Mouse (Mus musculus) megakaryocyte, adult 5-6 weeks (primary cell): Measurements from ENCODE around the gene Zup1. TPM values are rescaled to one million over a fixed set of nuclear protein-coding genes. Genes with fewer than 3 reads are reported as not detected.
A peak's percentile ranks its signal among the peaks of the same experiment; 100 is the strongest.
"Not testable (repeated sequence)": the region's sequence is repeated elsewhere in the genome, so short reads cannot be mapped to it uniquely, and the experiment has no call there.

Experiments
- ATAC-seq: 2 replicates; pipeline ENCODE4 v1.8.0; 2016; ENCODE audit warnings: mild to moderate bottlenecking, inconsistent platforms; ENCODE audit not compliant: poor library complexity, severe bottlenecking
- total RNA-seq, 2 experiments: library from RNA; stranded (forward) in 1 of 2; stranded (reverse) in 1 of 2; fragments of 153-499, 151-499 nt in 1 of 2; fragments of 221-1000, 200-1000 nt in 1 of 2; gene quantifications; 2 replicates each; pipeline versions ENCODE4 v1.2.3 to v1.2.4; 2015 to 2017

Gene Zup1
- 51.8 and 52.0 TPM in 2 replicates for total RNA-seq (2015)
- 54.8 and 77.0 TPM in 2 replicates for total RNA-seq (2017)

DNA sequence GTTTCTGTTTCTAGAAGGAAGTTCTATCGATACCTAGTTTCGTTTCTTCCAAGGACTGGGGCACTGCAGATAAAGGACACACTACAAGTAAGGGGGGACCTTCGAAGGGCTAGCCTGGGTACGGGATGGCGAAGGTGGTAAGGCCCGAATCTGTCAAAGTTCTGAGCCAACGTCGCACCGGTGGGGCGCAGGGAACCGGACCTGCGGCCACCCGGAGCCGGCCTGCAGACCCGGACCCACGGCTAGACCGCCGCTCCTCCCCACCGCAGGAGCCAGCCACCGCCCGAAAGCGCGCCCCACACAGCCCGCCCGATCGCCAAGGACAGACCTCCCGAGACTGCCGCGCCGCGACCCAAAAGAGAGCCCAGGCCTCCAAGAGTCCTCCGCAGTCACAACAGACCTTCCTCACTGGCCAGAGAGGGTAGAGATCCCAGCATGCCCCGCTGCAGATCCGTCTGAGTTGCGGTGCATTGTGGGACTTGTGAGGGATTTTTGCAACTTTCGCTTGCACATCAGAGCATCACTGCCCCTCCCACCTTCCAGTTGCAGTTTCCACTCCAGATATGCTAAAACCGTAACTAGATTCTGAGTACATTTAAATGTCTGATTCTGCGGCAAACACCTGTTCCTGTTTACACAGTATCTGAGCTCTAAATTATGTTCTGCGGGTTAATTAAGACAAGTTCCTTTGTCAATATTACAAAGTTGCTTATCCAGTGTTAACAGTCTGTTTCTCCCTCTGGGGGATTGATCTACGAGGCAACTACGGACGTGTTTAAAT lies at the start of gene Zup1:
Zup1 (minus strand) TSS at position 467 of the 781 bp plus-strand sequence.
- ATAC-seq: peak; percentile 99

DNA sequence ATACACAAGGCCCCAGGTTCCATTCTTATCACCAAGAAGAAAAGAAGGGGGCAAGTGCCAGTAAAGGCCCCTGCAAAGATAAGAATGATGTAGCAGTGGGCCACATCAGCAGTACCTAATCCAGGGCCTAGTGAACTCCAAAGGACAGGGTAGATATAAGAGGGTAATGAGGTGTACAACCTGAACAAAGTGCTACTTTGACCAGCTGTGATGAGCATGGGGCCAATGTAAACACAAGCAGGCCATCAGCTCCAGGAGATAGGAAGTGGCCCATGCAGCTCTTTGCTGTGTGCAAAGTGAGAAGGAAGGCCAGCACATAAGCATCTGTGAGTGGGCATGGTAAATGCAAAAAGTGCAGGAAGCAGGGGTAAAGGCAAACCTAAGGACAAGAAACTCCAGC lies 47.3 kb upstream of the Zup1 start:
- ATAC-seq: no peak

DNA sequence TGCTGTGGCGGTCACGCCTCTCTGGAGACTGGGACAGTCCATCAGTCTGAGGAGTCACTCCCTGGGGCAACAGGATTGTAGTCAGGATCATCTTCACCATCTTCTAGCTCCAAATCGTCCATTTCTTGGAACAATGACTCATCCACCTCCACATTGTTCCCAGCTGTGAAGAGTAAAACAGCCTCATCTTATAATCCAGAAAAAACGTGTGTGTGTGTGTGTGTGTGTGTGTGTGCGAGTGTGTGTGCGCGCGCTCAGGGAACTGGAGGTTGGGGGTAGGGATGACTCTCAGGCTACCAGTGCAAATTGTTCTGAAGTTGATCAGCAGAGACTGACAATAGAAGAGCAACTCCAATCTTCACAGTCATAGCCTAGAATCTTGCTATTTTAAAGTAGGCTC lies 45.6 kb upstream of the Zup1 start:
- ATAC-seq: not testable (repeated sequence)

DNA sequence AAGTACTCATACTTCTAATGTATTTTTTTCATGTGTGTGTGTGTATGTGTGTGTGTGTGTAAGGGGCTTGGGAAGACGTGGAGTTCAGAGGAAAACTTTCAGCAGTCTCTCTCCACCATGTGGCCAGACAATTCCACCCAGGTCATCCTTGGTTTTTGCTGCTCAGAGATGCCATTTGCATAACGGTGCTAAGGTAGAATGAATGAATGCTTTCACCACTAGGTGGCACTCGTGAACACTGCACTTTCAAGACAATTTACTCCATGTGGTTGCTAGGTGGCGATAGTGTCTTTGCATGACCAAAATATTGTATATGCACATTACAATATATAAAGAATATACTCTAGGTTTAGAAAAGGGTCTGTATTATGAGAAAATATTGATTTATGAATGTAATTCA lies 35.7 kb upstream of the Zup1 start:
- ATAC-seq: peak; percentile 100

DNA sequence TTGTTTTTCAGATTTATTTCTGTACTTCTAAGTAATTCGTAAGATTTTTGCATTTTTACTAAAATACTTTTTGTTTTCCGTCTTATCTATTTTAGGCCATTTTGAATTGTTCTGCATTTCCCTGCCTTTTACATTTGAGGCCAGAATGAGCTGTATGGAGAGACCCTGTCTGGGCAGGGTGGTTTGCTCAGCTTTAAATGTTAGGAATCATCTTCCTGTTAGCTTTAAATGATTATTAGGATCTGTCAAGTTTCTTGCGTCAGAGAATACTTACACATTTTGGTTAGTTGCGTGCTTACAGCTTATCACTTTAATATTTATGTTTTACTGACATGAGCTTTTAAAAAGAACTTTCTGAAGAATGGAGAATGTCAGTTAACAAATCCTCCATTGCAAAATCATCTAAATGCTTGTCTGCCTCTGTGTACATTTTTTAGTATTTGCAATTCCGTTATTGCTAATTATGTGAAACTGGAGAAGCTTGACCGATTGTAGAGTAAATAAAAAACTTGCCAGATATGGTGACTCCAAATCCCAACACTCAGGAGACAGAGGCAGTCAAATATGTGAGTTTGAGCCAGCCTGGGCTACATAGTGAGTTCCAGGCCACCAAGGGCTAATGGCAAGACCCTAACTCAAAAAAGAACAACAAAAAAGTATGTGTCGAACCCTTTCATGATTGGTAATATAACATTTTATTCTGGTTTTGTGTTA lies 23.9 kb upstream of the Zup1 start:
- no peak for ATAC-seq

DNA sequence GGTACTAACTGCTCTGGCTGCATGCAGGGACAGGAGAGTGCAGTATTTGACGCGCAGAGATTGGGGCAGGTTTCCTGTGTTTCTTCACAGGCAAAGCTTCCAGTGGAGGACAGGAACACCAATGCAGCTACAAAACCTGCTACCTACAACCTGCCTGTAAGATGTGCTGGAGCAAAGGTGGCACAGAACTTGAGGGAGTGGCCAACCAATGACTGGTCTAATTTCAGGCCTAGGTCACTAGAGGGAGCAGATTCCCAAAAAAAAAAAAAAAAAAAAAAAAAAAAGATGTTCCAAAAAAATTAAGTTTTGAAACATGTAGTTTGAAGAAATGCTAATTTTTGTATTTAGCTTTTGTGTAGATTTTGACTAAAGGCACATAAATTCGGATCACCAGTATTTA lies 1.4 kb upstream of the Zup1 start:
- no peak for ATAC-seq

DNA sequence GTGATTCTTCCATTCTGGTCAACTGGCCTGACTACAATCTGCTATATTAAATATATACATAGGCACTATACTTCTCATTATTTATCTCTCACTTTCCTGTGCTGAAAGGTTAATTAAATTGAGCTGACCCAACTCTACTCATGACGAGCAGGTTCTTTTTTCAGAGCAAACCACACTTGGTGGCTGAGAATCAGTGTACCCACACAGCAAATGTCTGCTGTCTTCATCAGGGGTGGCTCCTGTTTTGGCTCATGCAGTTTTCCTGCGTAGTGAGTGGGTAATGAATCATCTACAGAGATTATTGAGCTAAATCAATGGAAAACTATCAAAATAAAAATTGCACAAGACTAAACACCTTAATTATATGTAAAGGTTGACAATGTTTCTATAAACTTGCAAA lies 4.7 kb downstream of the Zup1 start:
- no peak for ATAC-seq

DNA sequence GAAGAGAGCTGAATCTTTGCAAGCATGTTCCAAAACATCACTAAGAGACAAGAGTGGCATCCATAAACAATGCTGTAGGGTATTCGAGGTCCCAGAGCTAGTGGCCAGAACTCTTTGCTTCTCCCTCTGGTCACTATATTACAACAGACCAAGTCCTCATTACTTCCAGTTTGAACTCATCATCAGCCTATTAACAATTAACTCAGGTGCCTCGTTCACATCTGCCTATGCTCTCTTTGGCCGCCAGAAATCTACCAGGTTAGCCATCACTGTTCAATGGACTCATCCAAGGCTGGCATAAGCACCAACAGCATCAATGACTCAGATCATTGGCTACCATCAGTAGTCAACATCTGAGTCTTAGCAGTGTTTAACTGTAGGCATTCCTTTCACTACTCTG lies 5.7 kb downstream of the Zup1 start:
- no peak for ATAC-seq

DNA sequence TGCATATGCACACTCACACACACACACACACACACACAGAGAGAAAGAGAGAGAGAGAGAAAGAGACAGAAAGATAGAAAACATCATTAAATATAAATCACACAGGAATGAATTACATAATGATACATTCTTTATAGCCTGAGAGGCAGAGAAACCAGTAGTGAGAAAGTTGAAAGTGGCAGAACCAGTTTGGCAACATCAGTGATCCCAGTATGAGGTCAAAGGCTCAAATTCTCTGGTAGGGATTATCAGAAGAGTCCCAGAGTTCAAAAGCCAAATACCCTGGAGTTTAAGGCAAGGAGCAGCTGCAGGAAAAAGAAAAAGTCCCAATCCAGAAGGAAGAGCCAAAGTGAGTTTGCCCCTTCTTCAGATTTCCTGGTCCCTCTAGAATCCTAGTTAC lies 10.4 kb downstream of the Zup1 start:
- no peak for ATAC-seq

DNA sequence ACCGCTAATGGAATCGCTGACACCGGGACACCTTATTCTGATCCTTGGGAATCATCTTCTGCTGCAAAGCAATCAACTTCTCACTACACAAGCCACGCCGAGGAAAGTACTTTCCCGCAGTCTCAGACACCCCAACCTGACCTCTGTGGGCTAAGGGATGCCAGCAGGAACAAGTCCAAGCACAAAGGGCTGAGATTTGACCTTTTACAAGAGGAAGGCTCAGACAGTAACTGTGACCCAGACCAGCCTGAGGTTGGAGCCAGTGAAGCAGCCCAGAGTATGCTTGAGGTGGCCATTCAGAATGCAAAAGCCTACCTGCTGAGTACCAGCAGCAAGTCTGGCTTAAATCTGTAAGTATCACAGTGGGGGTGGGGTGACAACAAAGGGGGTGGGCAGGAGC lies 45.6 kb downstream of the Zup1 start:
- ATAC-seq: no peak

DNA sequence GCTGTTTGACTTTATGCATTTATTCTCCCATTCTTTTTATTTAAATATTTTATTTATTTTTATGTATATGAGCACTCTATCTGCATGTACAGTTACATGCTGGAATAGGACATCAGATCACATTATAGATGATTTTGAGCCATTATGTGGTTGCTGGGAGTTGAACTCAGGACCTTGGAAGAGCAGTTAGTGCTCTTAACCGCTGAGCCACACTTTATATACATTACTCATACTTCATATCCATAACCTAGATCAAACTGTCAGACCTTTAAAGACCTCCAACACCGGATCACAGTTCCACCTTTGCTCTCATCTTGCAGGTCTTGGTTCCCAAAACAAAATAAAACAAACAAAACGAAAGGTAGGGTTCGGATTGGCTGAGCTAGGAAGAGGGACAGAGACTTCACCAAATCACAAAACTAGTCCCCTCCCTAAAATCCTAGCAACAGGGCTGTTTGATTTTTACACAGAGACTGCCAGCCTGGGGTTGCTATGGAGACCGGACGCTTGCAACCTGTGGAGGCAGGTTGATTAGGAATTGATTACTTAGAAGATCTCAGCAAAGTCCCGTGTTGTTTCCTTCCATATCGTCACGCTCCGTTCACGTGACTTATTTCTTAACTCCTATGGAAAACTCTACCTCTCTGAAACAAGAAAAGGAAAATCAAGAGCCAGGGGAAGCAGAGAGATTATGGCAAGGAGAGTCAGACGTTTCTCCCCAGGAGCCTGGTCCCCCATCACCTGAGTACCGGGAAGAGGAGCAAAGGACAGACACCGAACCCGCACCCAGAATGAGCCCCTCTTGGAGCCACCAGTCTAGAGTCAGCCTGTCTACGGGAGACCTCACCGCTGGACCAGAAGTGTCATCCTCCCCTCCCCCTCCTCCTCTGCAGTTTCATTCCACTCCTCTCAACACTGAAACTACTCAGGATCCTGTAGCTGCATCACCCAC lies 46.3 kb downstream of the Zup1 start, which contains the start of gene Rsph4a:
Rsph4a (plus strand) TSS at position 582 of the 952 bp plus-strand sequence.
- ATAC-seq: no peak

DNA sequence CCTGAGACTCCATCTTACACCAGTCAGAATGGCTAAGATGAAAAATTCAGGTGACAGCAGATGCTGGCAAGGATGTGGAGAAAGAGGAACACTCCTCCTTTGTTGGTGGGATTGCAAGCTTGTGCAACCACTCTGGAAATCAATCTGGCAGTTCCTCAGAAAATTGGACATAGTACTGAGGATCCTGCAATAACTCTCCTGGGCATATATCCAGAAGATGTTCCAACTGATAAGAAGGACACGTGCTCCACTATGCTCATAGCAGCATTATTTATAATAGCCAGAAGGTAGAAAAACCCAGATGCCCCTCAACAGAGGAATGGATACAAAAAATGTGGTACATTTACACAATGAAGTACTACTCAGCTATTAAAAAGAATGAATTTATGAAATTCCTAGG lies 49.5 kb downstream of the Zup1 start:
- ATAC-seq: not testable (repeated sequence)

DNA sequence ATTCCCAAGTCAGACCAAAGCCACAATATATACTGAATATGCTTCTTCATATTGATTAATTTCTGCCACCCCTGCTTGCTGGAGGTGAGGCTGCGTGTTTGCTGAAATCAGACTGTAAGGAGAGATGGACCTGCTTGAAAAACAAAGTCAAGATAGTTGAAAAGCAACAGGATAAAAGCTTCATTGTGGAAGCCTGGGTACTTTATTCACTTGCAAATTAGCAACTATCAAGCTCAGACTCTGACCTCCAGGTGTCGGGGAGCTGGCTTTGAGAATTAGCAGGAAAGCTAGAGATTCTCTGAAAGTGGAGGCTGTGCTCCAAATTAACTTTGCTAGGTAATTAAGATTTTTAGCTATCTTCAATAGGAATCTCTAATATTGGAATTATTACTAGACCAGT lies 68.7 kb downstream of the Zup1 start:
- ATAC-seq: not testable (repeated sequence)

DNA sequence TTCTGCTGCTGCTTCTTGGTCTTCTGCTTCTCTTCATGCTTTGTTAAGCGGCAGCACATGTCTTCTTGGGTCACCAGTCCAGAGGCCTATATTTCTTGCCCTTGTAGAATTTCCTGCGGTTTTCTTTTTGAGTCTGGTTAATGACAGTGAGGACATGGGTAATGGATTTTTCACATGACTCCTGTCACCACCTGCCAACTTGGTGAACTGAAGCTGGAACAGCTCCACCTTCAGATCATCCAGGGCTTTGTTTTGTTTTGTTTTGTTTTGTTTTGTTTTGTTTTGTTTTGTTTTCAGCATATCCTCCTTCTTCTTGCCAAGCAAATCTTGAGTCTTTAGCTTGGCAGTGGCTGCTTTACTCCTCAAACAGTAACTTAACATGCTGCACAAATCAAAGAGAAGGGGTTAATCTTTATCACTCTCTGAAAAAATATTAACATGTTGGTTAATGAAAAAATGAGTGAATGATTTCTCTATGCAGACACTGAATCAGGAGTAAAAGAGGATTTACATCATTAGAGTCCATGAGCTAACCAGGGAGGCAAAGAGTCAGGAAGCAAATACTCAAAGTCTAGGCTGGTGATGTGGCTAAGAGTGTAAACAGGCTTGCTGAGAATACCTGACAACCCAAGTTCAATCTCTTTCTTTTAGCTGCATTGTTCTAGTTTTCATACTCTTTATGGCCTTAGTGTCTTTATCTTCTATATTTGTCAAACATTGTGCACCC lies 78.2 kb downstream of the Zup1 start:
- ATAC-seq: no peak

DNA sequence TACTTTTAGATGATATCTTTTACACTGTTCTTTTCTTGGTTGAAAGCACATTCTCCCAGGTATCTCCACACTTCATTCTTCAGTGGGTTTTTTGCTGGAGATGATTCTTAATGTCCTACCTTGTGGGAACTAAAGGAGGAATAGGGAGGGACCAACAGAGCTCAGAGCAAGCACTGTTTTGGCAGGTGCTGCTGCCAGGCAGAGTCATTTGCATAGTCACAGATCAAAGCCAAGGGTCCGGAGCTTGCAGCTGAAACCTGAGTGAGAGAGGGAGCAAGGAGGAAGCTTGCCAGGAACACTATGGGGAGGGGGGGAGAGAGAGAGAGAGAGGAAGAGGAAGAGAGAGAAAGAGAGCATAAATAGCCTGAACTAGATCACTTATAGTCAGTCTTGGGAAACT lies 80.6 kb downstream of the Zup1 start:
- no peak for ATAC-seq

Other genes starting within 250 kb of the Zup1 start
- gene Sult3a2, start 164.6 kb downstream of the Zup1 start, total RNA-seq (2015): not detected in 2 replicates
- gene Sult3a2, start 164.6 kb downstream of the Zup1 start, total RNA-seq (2017): not detected in 2 replicates
- gene Sult3a1, start 93.5 kb downstream of the Zup1 start, total RNA-seq (2015): not detected in 2 replicates
- gene Sult3a1, start 93.5 kb downstream of the Zup1 start, total RNA-seq (2017): not detected in 2 replicates
- not detected in 2 replicates for gene Rsph4a, start 46.2 kb downstream of the Zup1 start, total RNA-seq (2015)
- not detected in 2 replicates for gene Rsph4a, start 46.2 kb downstream of the Zup1 start, total RNA-seq (2017)
- gene Rwdd1, start 68.4 kb upstream of the Zup1 start, total RNA-seq (2015): 150 and 163 TPM in 2 replicates
- gene Rwdd1, start 68.4 kb upstream of the Zup1 start, total RNA-seq (2017): 174 and 188 TPM in 2 replicates
- not detected in 2 replicates for gene Trappc3l, start 86.3 kb upstream of the Zup1 start, total RNA-seq (2015)
- gene Trappc3l, start 86.3 kb upstream of the Zup1 start, total RNA-seq (2017): not detected in 2 replicates
- gene Calhm4, start 93.0 kb upstream of the Zup1 start, total RNA-seq (2015): not detected in 2 replicates
- not detected in 2 replicates for gene Calhm4, start 93.0 kb upstream of the Zup1 start, total RNA-seq (2017)
- gene Calhm5, start 145.2 kb upstream of the Zup1 start, total RNA-seq (2015): not detected in 2 replicates
- gene Calhm5, start 145.2 kb upstream of the Zup1 start, total RNA-seq (2017): not detected in 2 replicates
- gene Calhm6, start 176.7 kb upstream of the Zup1 start, total RNA-seq (2015): 3.9 and 9.1 TPM in 2 replicates
- gene Calhm6, start 176.7 kb upstream of the Zup1 start, total RNA-seq (2017): 3.0 and 4.7 TPM in 2 replicates